Mouse (Mus musculus): ENCODE measurements around the gene Fos. TPM values are rescaled to one million over a fixed set of nuclear protein-coding genes. Genes with fewer than 3 reads are reported as not detected.

Gene Fos
- 6.9 and 7.6 TPM in 2 replicates for polyA plus RNA-seq (2015; fragmentation: Nextera tagmentation; extraction: Ambion mirVana)

DNA sequence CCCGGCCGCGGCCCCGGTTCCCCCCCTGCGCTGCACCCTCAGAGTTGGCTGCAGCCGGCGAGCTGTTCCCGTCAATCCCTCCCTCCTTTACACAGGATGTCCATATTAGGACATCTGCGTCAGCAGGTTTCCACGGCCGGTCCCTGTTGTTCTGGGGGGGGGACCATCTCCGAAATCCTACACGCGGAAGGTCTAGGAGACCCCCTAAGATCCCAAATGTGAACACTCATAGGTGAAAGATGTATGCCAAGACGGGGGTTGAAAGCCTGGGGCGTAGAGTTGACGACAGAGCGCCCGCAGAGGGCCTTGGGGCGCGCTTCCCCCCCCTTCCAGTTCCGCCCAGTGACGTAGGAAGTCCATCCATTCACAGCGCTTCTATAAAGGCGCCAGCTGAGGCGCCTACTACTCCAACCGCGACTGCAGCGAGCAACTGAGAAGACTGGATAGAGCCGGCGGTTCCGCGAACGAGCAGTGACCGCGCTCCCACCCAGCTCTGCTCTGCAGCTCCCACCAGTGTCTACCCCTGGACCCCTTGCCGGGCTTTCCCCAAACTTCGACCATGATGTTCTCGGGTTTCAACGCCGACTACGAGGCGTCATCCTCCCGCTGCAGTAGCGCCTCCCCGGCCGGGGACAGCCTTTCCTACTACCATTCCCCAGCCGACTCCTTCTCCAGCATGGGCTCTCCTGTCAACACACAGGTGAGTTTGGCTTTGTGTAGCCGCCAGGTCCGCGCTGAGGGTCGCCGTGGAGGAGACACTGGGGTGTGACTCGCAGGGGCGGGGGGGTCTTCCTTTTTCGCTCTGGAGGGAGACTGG lies at the start of gene Fos:
Gene Fos (plus strand): TSS at position 410 of the 817 bp plus-strand sequence.

Other genes starting within 250 kb of the Fos start
- gene Mlh3, start 203.3 kb upstream of the Fos start, polyA plus RNA-seq (2015; fragmentation: Nextera tagmentation; extraction: Ambion mirVana), result 4.3 and 5.5 TPM in 2 replicates
- gene Acyp1, start 185.5 kb upstream of the Fos start, polyA plus RNA-seq (2015; fragmentation: Nextera tagmentation; extraction: Ambion mirVana), result 160 and 216 TPM in 2 replicates
- 1.6 and 2.0 TPM in 2 replicates for gene Zc2hc1c, start 185.3 kb upstream of the Fos start, polyA plus RNA-seq (2015; fragmentation: Nextera tagmentation; extraction: Ambion mirVana)
- gene Nek9, start 134.5 kb upstream of the Fos start, polyA plus RNA-seq (2015; fragmentation: Nextera tagmentation; extraction: Ambion mirVana), result 14.8 and 17.8 TPM in 2 replicates
- gene Tmed10, start 99.0 kb upstream of the Fos start, polyA plus RNA-seq (2015; fragmentation: Nextera tagmentation; extraction: Ambion mirVana), result 268 and 373 TPM in 2 replicates
- gene Jdp2, start 125.1 kb downstream of the Fos start, polyA plus RNA-seq (2015; fragmentation: Nextera tagmentation; extraction: Ambion mirVana), result 0.62 and 1.3 TPM in 2 replicates
- gene Batf, start 212.8 kb downstream of the Fos start, polyA plus RNA-seq (2015; fragmentation: Nextera tagmentation; extraction: Ambion mirVana), result 3.8 and 4.0 TPM in 2 replicates

Measured in adrenal gland, postnatal 0 days (tissue).